Mouse (Mus musculus): Measurements from ENCODE around the gene Gzmg.
A peak's percentile ranks its signal among the peaks of the same experiment; 100 is the strongest.
"Not testable (repeated sequence)": the region's sequence is repeated elsewhere in the genome, so short reads cannot be mapped to it uniquely, and the experiment has no call there.

Gene Gzmg

GRCm38 (mm10) chr14:56159479-56159878 is at the start of gene Gzmg:
Gzmg (minus strand) TSS chr14:56159579.
- not testable (repeated sequence) for H3K4me3 ChIP-seq (replicated peaks; ENCODE audit: low read length); H3K9me3 ChIP-seq (ENCODE audit: low read length); H3K4me1 ChIP-seq (replicated peaks; ENCODE audit: low read depth, low read length); H3K36me3 ChIP-seq (ENCODE audit: insufficient read depth, low read length); H3K27me3 ChIP-seq (ENCODE audit: insufficient read depth, low read length)

GRCm38 (mm10) chr14:56205613-56206012 is 46.2 kb upstream of the Gzmg start:
- Histone ChIP-seq H3K4me1 (replicated peaks; ENCODE audit: low read depth, low read length) (no peaks in the 10 kb centered on the region), H3K27me3 (ENCODE audit: insufficient read depth, low read length) (peaks cover 4% of the 10 kb centered on the region), H3K9me3 (ENCODE audit: low read length) (no peaks in the 10 kb centered on the region), H3K36me3 (ENCODE audit: insufficient read depth, low read length) (no peaks in the 10 kb centered on the region), H3K4me3 (replicated peaks; ENCODE audit: low read length) (no peak overlapping the region)
- TF ChIP-seq NANOG (IDR thresholded peaks at IDR 0.05; ENCODE audit: borderline replicate concordance, low read length), result no peak
- no peak for TF ChIP-seq CTCF (conservative IDR thresholded peaks at IDR 0.05; ENCODE audit: low read length)
- no peak for TF ChIP-seq POU5F1 (IDR thresholded peaks at IDR 0.05; ENCODE audit: borderline replicate concordance, low read length)

- H3K36me3 ChIP-seq (ENCODE audit: insufficient read depth, low read length); H3K4me3 ChIP-seq (replicated peaks; ENCODE audit: low read length); H3K9me3 ChIP-seq (ENCODE audit: low read length); H3K4me1 ChIP-seq (replicated peaks; ENCODE audit: low read depth, low read length); H3K27me3 ChIP-seq (ENCODE audit: insufficient read depth, low read length): not testable (repeated sequence)
- TF ChIP-seq CTCF (conservative IDR thresholded peaks at IDR 0.05; ENCODE audit: low read length), result peak; percentile 47
Observed at GRCm38 (mm10) chr14:56205021-56205420, 45.6 kb upstream of the Gzmg start.

GRCm38 (mm10) chr14:56203975-56204374 is 44.6 kb upstream of the Gzmg start:
- Histone ChIP-seq H3K4me1 (replicated peaks; ENCODE audit: low read depth, low read length) (no peaks in the 10 kb centered on the region), H3K4me3 (replicated peaks; ENCODE audit: low read length) (no peak overlapping the region), H3K9me3 (ENCODE audit: low read length) (no peaks in the 10 kb centered on the region), H3K27me3 (ENCODE audit: insufficient read depth, low read length) (peaks cover 4% of the 10 kb centered on the region), H3K36me3 (ENCODE audit: insufficient read depth, low read length) (no peaks in the 10 kb centered on the region)
- TF ChIP-seq NANOG (IDR thresholded peaks at IDR 0.05; ENCODE audit: borderline replicate concordance, low read length), result no peak
- TF ChIP-seq CTCF (conservative IDR thresholded peaks at IDR 0.05; ENCODE audit: low read length), result peak; percentile 97

- TF ChIP-seq POU5F1 (IDR thresholded peaks at IDR 0.05; ENCODE audit: borderline replicate concordance, low read length), result no peak
- TF ChIP-seq NANOG (IDR thresholded peaks at IDR 0.05; ENCODE audit: borderline replicate concordance, low read length), result no peak
- TF ChIP-seq CTCF (conservative IDR thresholded peaks at IDR 0.05; ENCODE audit: low read length), result peak; percentile 36
- no peaks in the 10 kb centered on the region for H3K9me3 ChIP-seq (ENCODE audit: low read length)
- no peak overlapping the region for H3K4me3 ChIP-seq (replicated peaks; ENCODE audit: low read length)
- no peaks in the 10 kb centered on the region for H3K36me3 ChIP-seq (ENCODE audit: insufficient read depth, low read length)
- H3K4me1 ChIP-seq (replicated peaks; ENCODE audit: low read depth, low read length), result no peaks in the 10 kb centered on the region
- H3K27me3 ChIP-seq (ENCODE audit: insufficient read depth, low read length), result peaks cover 11% of the 10 kb centered on the region; the same call in 1 of the 2 replicates
Observed at GRCm38 (mm10) chr14:56186946-56187345, 27.6 kb upstream of the Gzmg start.

GRCm38 (mm10) chr14:56186521-56186920 is 27.1 kb upstream of the Gzmg start:
- TF ChIP-seq POU5F1 (IDR thresholded peaks at IDR 0.05; ENCODE audit: borderline replicate concordance, low read length) (no peak), NANOG (IDR thresholded peaks at IDR 0.05; ENCODE audit: borderline replicate concordance, low read length) (no peak), CTCF (conservative IDR thresholded peaks at IDR 0.05; ENCODE audit: low read length) (no peak)
- Histone ChIP-seq H3K9me3 (ENCODE audit: low read length) (no peaks in the 10 kb centered on the region), H3K27me3 (ENCODE audit: insufficient read depth, low read length) (peaks cover 11% of the 10 kb centered on the region; the same call in 1 of the 2 replicates), H3K4me1 (replicated peaks; ENCODE audit: low read depth, low read length) (no peaks in the 10 kb centered on the region), H3K36me3 (ENCODE audit: insufficient read depth, low read length) (no peaks in the 10 kb centered on the region), H3K4me3 (replicated peaks; ENCODE audit: low read length) (no peak overlapping the region)

- not testable (repeated sequence) for H3K4me1 ChIP-seq (replicated peaks; ENCODE audit: low read depth, low read length); H3K36me3 ChIP-seq (ENCODE audit: insufficient read depth, low read length); H3K9me3 ChIP-seq (ENCODE audit: low read length); H3K4me3 ChIP-seq (replicated peaks; ENCODE audit: low read length)
- H3K27me3 ChIP-seq (ENCODE audit: insufficient read depth, low read length), result peaks cover 25% of the 10 kb centered on the region
- TF ChIP-seq CTCF (conservative IDR thresholded peaks at IDR 0.05; ENCODE audit: low read length), result peak; percentile 66
Observed at GRCm38 (mm10) chr14:56177651-56178050, 18.3 kb upstream of the Gzmg start.

GRCm38 (mm10) chr14:56174499-56174898 is 15.1 kb upstream of the Gzmg start, which contains the start of gene Gzmn:
Gzmn (minus strand) TSS chr14:56174599.
- Histone ChIP-seq H3K27me3 (ENCODE audit: insufficient read depth, low read length) (peaks cover 11% of the 10 kb centered on the region), H3K4me1 (replicated peaks; ENCODE audit: low read depth, low read length) (peaks cover 7% of the 10 kb centered on the region), H3K36me3 (ENCODE audit: insufficient read depth, low read length) (no peaks in the 10 kb centered on the region), H3K9me3 (ENCODE audit: low read length) (no peaks in the 10 kb centered on the region), H3K4me3 (replicated peaks; ENCODE audit: low read length) (no peak within 1 kb of the TSS)
- TF ChIP-seq CTCF (conservative IDR thresholded peaks at IDR 0.05; ENCODE audit: low read length), result no peak
- no peak for TF ChIP-seq POU5F1 (IDR thresholded peaks at IDR 0.05; ENCODE audit: borderline replicate concordance, low read length)
- TF ChIP-seq NANOG (IDR thresholded peaks at IDR 0.05; ENCODE audit: borderline replicate concordance, low read length), result no peak

GRCm38 (mm10) chr14:56173396-56173795 is 14.0 kb upstream of the Gzmg start:
- no peak for TF ChIP-seq NANOG (IDR thresholded peaks at IDR 0.05; ENCODE audit: borderline replicate concordance, low read length)
- TF ChIP-seq CTCF (conservative IDR thresholded peaks at IDR 0.05; ENCODE audit: low read length), result no peak
- TF ChIP-seq POU5F1 (IDR thresholded peaks at IDR 0.05; ENCODE audit: borderline replicate concordance, low read length), result no peak
- Histone ChIP-seq H3K4me1 (replicated peaks; ENCODE audit: low read depth, low read length) (peaks cover 7% of the 10 kb centered on the region), H3K36me3 (ENCODE audit: insufficient read depth, low read length) (no peaks in the 10 kb centered on the region), H3K9me3 (ENCODE audit: low read length) (no peaks in the 10 kb centered on the region), H3K4me3 (replicated peaks; ENCODE audit: low read length) (no peak overlapping the region), H3K27me3 (ENCODE audit: insufficient read depth, low read length) (peaks cover 1% of the 10 kb centered on the region; the same call in 1 of the 2 replicates)
